Comparison of ENCODE assay signal across 17 mouse cellular contexts in genomic region chr4:12418086-12418485, GRCm38 (mm10).
DNase-seq lines count a peak whose midpoint lies in the region; ATAC-seq and TF ChIP-seq lines count a peak whose summit lies in the region.
"Had no signal": no experiment of that assay in that cellular context is flagged by ENCODE, and none has a peak within 500 bp of the region (broad histone marks: within the 10 kb centered on the region; RNA-seq: fewer than 3 reads in every experiment).

No protein-coding gene starts in this region.

- H3K4me2 ChIP-seq in limb, embryonic 12.5 days = no peak overlapping the region
- H3K4me2 ChIP-seq: liver, embryonic 15.5 days; midbrain, embryonic 12.5 days had no signal

- no peak overlapping the region for H3K4me3 ChIP-seq in heart, adult 2 months
- H3K4me3 ChIP-seq in limb, embryonic 12.5 days (replicated peaks) = no peak overlapping the region
- no peak overlapping the region for H3K4me3 ChIP-seq in limb, embryonic 10.5 days
- H3K4me3 ChIP-seq: liver, embryonic 15.5 days; midbrain, embryonic 12.5 days had no signal

- H3K9me3 ChIP-seq in limb, embryonic 12.5 days = no peaks in the 10 kb centered on the region
- H3K9me3 ChIP-seq in limb, embryonic 10.5 days (replicated peaks) = no peaks in the 10 kb centered on the region
- H3K9me3 ChIP-seq: liver, embryonic 15.5 days; midbrain, embryonic 12.5 days had no signal

- TF ChIP-seq POLR2A in heart, adult 2 months (IDR thresholded peaks at IDR 0.05; ENCODE audit: insufficient read depth, low read depth, low read length) = no peak

- H3K9ac ChIP-seq in heart, adult 2 months (ENCODE audit: low read depth, low read length) = no peak overlapping the region
- H3K9ac ChIP-seq in limb, embryonic 12.5 days (replicated peaks) = no peak overlapping the region
- H3K9ac ChIP-seq: liver, embryonic 15.5 days; midbrain, embryonic 12.5 days had no signal

- H3K4me1 ChIP-seq in heart, adult 2 months (ENCODE audit: control insufficient read depth, insufficient read depth, low read length) = no peaks in the 10 kb centered on the region
- peaks cover 2% of the 10 kb centered on the region; the same call in 1 of the 2 replicates for H3K4me1 ChIP-seq in limb, embryonic 12.5 days (replicated peaks)
- no peaks in the 10 kb centered on the region for H3K4me1 ChIP-seq in limb, embryonic 10.5 days
- H3K4me1 ChIP-seq: liver, embryonic 15.5 days had no signal

- intact Hi-C loops in heart, postnatal 10 days (cut with DNase I) = no loop called here
- intact Hi-C loops in heart, adult 2 months (cut with DNase I) = no loop called here

- peak; percentile 78 for ATAC-seq in limb, embryonic 12.5 days (ENCODE audit: insufficient number of reproducible peaks, insufficient read depth, low FRiP score, low TSS enrichment, low read depth)
- ATAC-seq: activated CD4-positive, CD25-positive, alpha-beta regulatory T cell, adult 4 months had no signal

- no peaks in the 10 kb centered on the region for H3K36me3 ChIP-seq in heart, adult 2 months (ENCODE audit: control insufficient read depth, insufficient read depth, low read length)
- H3K36me3 ChIP-seq in limb, embryonic 12.5 days = no peaks in the 10 kb centered on the region
- no peaks in the 10 kb centered on the region for H3K36me3 ChIP-seq in limb, embryonic 10.5 days
- H3K36me3 ChIP-seq: liver, embryonic 15.5 days; midbrain, embryonic 12.5 days had no signal

- no peaks in the 10 kb centered on the region for H3K79me2 ChIP-seq in heart, adult 2 months (replicated peaks; ENCODE audit: control insufficient read depth, insufficient read depth, low read length)

- H3K27ac ChIP-seq in heart, adult 2 months = no peak overlapping the region
- H3K27ac ChIP-seq in limb, embryonic 12.5 days = no peak overlapping the region
- no peak overlapping the region for H3K27ac ChIP-seq in limb, embryonic 10.5 days
- H3K27ac ChIP-seq: liver, embryonic 15.5 days; midbrain, embryonic 12.5 days had no signal

- 22% methylated on average over 3 of the region's 3 CpGs for WGBS in heart, adult 2 months
- 36% methylated on average over 3 of the region's 3 CpGs for WGBS in limb, embryonic 12.5 days
- WGBS in limb, embryonic 10.5 days = 59% methylated on average over 3 of the region's 3 CpGs

- TF ChIP-seq EP300 in heart, adult 2 months (IDR thresholded peaks at IDR 0.05; ENCODE audit: insufficient read depth, low read depth, low read length) = no peak

- peak; percentile 35 to 36 for DNase-seq in heart, postnatal 10 days
- DNase-seq in heart, adult 2 months = no peak
- DNase-seq in limb, embryonic 10.5 days (ENCODE audit: low spot score) = no peak
- peak; percentile 37 for DNase-seq in forelimb bud, embryonic 11.5 days (ENCODE audit: low read depth, low spot score)
- DNase-seq in lung, postnatal 36 days = peak; percentile 7
- no peak for DNase-seq in spleen, postnatal 36 days (ENCODE audit: low spot score in 2 of 2)
- DNase-seq: adrenal gland, postnatal 36 days; cerebellum, postnatal 14 days; gastrocnemius, postnatal 36 days; layer of hippocampus, adult 9-11 months; right cerebral cortex, postnatal 4 days; thymus, postnatal 14 days had no signal

- no peak for TF ChIP-seq CTCF in heart, adult 2 months (IDR thresholded peaks at IDR 0.05)

- no peaks in the 10 kb centered on the region for H3K27me3 ChIP-seq in heart, adult 2 months (ENCODE audit: control insufficient read depth, insufficient read depth, low read length)
- H3K27me3 ChIP-seq in limb, embryonic 12.5 days = no peaks in the 10 kb centered on the region
- no peaks in the 10 kb centered on the region for H3K27me3 ChIP-seq in limb, embryonic 10.5 days (ENCODE audit: low read depth, poor library complexity, severe bottlenecking)
- H3K27me3 ChIP-seq: CH12.LX; liver, embryonic 15.5 days; midbrain, embryonic 12.5 days had no signal

Comparison
In these comparisons a context has a peak if more than half of its experiments do, and no peak if none do; other contexts are left out.
1. DNase-seq: peak in heart, postnatal 10 days (2 of 2), forelimb bud, embryonic 11.5 days (single experiment) and lung, postnatal 36 days (single experiment); none in heart, adult 2 months (0 of 2), limb, embryonic 10.5 days (single experiment) and spleen, postnatal 36 days (0 of 2).